Mouse (Mus musculus) kidney, embryonic 16.5 days (tissue): ENCODE data around the gene Gpm6a. TPM values are rescaled to one million over a fixed set of nuclear protein-coding genes. Genes with fewer than 3 reads are reported as not detected.

Experiments used
- ATAC-seq: fragments of 200-750 bp; cut with Nextera tagmentation; 2 replicates; pipeline ENCODE4 v1.8.0; 2017; ENCODE audit warnings: moderate TSS enrichment; ENCODE audit not compliant: low FRiP score, low TSS enrichment
- H3K27ac ChIP-seq: fragments of 300-500 bp; sonication (generic); 2 replicates; pipeline ENCODE4 v1.5.1; 2014; ENCODE audit warnings: low read length
- H3K27me3 ChIP-seq: fragments of 300-500 bp; sonication (generic); 2 replicates; pipeline ENCODE4 v1.6.1; 2014; ENCODE audit warnings: low read length, control low read depth, mixed read lengths; ENCODE audit not compliant: insufficient read depth
- H3K36me3 ChIP-seq: fragments of 300-500 bp; sonication (generic); 2 replicates; pipeline ENCODE4 v1.6.1; 2014; ENCODE audit warnings: low read length, control low read depth, mixed read lengths; ENCODE audit not compliant: insufficient read depth
- H3K4me1 ChIP-seq: fragments of 300-500 bp; sonication (generic); 2 replicates; pipeline ENCODE4 v1.6.1; 2014; ENCODE audit warnings: low read length, control low read depth, mixed read lengths; ENCODE audit not compliant: insufficient read depth
- H3K4me2 ChIP-seq: fragments of 300-500 bp; sonication (generic); replicated peaks from 2 replicates; pipeline ENCODE4 v1.6.1; 2014; ENCODE audit warnings: low read depth, low read length
- H3K4me3 ChIP-seq: fragments of 300-500 bp; sonication (generic); 2 replicates; pipeline ENCODE4 v1.5.1; 2014; ENCODE audit warnings: mild to moderate bottlenecking, low read length
- H3K9ac ChIP-seq: fragments of 300-500 bp; sonication (generic); replicated peaks from 2 replicates; pipeline ENCODE4 v1.6.1; 2014; ENCODE audit warnings: low read length
- H3K9me3 ChIP-seq: fragments of 300-500 bp; sonication (generic); 2 replicates; pipeline ENCODE4 v1.6.1; 2016; ENCODE audit warnings: low read length, control low read depth
- WGBS: fragments of 180-500 bp; shearing (Covaris S2); extraction: QIAGEN DNeasy Blood & Tissue Kit; methylation state at CpG from one replicate; pipeline ENCODE4 v1.1.7; 2014; 5-methylcytosine and 5-hydroxymethylcytosine counted together
- polyA plus RNA-seq: library from polyadenylated mRNA; unstranded; fragments of >200 nt; fragmentation: Nextera tagmentation; extraction: Ambion mirVana; gene quantifications from 2 replicates; pipeline ENCODE4 v1.2.1, GENCODE M21; 2015

Gpm6a gene
- polyA plus RNA-seq, 1 experiment from 2014 or later: 29.4 TPM

DNA sequence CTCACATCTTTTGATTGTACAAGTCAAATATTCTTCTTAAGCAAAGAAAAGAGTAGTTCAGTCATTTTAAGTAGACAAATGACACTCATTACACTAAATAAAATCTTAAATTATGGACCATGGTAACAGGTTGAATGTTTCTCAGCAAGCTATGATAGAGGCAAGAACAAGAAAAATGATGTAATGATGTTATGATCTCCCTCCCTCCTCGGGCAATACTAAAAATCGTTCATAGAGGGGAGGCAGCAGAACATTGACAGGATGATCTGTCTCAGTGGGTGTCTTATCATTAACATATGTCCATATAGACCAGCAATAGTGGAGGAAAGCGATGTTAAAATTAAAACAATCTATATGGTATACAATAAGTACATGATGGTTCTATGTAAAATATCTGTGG lies 2.1 kb downstream of the Gpm6a start:
- no peak overlapping the region for H3K27ac ChIP-seq
- ATAC-seq: no peak
- H3K4me3 ChIP-seq: no peak overlapping the region
- H3K27me3 ChIP-seq: no peaks in the 10 kb centered on the region
- no peak overlapping the region for H3K4me2 ChIP-seq
- no peaks in the 10 kb centered on the region for H3K4me1 ChIP-seq
- WGBS: 91% methylated on average over 3 of the region's 3 CpGs
- no peak overlapping the region for H3K9ac ChIP-seq
- no peaks in the 10 kb centered on the region for H3K36me3 ChIP-seq
- H3K9me3 ChIP-seq: no peaks in the 10 kb centered on the region

DNA sequence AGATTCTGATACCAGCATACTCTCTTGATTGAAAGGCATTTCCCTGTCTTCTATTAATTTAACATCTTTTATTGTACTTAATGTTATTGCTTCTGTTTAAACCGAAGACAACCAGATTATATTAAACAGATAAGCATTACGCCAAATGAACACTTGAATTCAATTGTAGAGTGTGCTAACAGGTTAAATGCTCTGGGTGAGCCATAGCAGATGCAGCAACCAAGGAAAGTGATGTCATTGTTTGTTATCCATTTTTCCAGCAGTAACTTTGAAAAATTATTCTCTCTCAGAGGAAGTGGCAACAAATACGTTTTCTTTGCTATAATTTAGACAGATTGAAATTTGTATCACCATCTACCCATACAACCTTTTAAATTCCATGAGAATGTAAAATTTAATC lies 2.9 kb downstream of the Gpm6a start:
- no peaks in the 10 kb centered on the region for H3K9me3 ChIP-seq
- H3K9ac ChIP-seq: no peak overlapping the region
- no peaks in the 10 kb centered on the region for H3K4me1 ChIP-seq
- ATAC-seq: no peak
- WGBS: 83% methylated on average over 3 of the region's 3 CpGs
- H3K4me3 ChIP-seq: no peak overlapping the region
- H3K4me2 ChIP-seq: no peak overlapping the region
- no peaks in the 10 kb centered on the region for H3K27me3 ChIP-seq
- H3K36me3 ChIP-seq: no peaks in the 10 kb centered on the region
- no peak overlapping the region for H3K27ac ChIP-seq

DNA sequence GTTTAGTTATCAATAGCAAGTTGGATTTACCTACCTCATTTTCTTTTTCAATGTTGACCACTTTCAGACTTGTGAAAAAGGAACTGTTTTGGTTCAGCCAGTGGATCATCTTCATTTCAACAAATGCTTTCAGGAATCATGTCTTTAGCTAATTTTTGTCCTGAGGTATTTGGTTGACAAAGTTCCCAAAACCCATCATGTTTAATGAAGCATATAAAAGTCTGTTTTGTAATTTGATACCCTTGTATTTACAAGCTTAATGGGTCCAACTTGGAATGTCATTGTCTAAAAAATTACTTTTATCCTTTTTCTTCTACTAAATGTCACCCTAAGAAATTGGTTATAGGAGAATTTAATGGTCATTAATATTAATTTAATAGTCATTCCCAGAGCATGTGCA lies 6.9 kb downstream of the Gpm6a start:
- Histone ChIP-seq H3K4me2 (no peak overlapping the region), H3K27me3 (no peaks in the 10 kb centered on the region), H3K9me3 (no peaks in the 10 kb centered on the region), H3K27ac (no peak overlapping the region), H3K9ac (no peak overlapping the region), H3K4me1 (no peaks in the 10 kb centered on the region), H3K36me3 (no peaks in the 10 kb centered on the region), H3K4me3 (no peak overlapping the region)
- no peak for ATAC-seq

DNA sequence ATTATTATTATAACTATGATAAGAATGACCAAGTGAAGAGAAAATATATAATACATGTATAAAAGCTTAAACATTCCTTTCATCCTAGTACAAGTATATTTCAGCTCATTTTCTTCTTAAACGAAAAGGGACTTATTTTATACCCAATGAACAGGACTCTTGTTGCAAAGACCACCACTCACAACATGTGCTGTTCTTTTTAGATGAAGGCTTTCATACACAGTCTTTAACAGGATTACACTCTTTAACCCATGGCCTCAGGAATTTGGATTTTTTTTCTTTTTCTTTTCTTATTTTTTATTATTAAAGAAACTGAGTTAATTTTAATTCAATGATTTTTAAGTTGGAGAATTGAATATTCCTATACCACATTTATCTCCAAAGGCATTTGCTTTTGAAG lies 20.4 kb downstream of the Gpm6a start:
- no peak overlapping the region for H3K27ac ChIP-seq
- ATAC-seq: no peak
- no peaks in the 10 kb centered on the region for H3K27me3 ChIP-seq
- H3K9ac ChIP-seq: no peak overlapping the region
- no peaks in the 10 kb centered on the region for H3K36me3 ChIP-seq
- no peaks in the 10 kb centered on the region for H3K9me3 ChIP-seq
- no peak overlapping the region for H3K4me3 ChIP-seq
- no peak overlapping the region for H3K4me2 ChIP-seq
- no peaks in the 10 kb centered on the region for H3K4me1 ChIP-seq
- WGBS: 82% methylated on average over 1 of the region's 1 CpGs

DNA sequence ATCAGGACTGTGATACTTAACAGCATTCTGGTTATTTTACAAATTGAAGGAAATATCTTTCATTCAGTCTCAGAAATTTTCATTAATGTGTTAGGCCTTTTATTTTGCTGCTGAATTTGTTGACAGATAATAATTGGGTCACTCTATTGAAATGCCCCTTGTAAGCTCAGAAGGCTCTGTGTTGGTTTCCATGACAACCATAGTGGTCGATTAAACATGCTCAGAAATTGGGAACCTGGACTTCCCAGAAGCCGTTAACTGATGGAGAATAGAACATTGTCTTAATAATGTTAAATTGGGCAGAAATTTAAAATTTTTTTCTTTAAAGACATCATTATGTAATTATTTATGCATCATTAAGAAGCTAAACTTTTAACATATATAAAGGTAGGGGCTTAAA lies 20.9 kb downstream of the Gpm6a start:
- WGBS: 57% methylated on average over 2 of the region's 2 CpGs
- no peak for ATAC-seq
- H3K36me3 ChIP-seq: no peaks in the 10 kb centered on the region
- H3K4me2 ChIP-seq: no peak overlapping the region
- H3K9ac ChIP-seq: no peak overlapping the region
- H3K27me3 ChIP-seq: no peaks in the 10 kb centered on the region
- H3K4me3 ChIP-seq: no peak overlapping the region
- no peaks in the 10 kb centered on the region for H3K9me3 ChIP-seq
- H3K27ac ChIP-seq: no peak overlapping the region
- no peaks in the 10 kb centered on the region for H3K4me1 ChIP-seq

DNA sequence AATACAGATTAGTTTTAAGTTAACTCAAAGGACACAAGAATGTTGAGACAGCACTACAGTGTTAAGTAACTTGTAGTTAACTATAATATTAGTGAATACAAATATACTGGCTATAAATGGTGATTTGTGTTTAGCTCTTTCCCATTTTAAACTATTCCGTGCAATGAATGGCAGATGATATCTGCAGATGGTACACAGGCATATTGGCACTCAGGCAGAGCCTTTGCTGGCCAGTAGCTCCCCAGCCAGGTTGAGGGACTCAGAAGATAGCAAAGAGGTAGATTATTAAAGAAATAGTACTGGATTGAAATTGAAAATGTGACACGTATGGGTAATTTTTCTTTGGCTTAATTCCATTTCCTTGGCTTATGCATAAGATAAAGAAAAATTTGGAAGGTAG lies 21.3 kb downstream of the Gpm6a start:
- H3K4me3 ChIP-seq: no peak overlapping the region
- no peaks in the 10 kb centered on the region for H3K36me3 ChIP-seq
- H3K9me3 ChIP-seq: no peaks in the 10 kb centered on the region
- no peak for ATAC-seq
- H3K4me1 ChIP-seq: no peaks in the 10 kb centered on the region
- no peak overlapping the region for H3K4me2 ChIP-seq
- WGBS: 91% methylated on average over 2 of the region's 2 CpGs
- no peak overlapping the region for H3K27ac ChIP-seq
- H3K27me3 ChIP-seq: no peaks in the 10 kb centered on the region
- H3K9ac ChIP-seq: no peak overlapping the region

DNA sequence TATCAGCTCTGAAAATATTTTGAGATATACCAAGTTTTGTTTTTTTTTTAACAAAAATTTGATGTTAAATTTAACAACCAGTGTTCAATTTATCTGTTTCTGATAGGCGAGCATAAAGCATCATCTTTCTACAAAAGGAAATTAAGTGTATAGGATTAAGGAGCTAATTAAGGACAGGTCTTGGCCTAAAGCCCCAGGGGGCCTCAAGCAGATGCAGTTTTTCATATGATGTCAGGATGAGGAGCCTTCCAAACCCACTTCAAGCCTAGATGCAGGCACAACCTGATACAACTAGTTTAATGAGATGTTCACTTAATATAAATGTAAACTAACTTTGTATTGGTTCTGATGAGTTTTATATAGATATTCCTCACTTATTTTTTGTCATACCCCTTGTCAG lies 22.0 kb downstream of the Gpm6a start:
- Histone ChIP-seq H3K9me3 (no peaks in the 10 kb centered on the region), H3K36me3 (no peaks in the 10 kb centered on the region), H3K4me1 (no peaks in the 10 kb centered on the region), H3K4me2 (no peak overlapping the region), H3K4me3 (no peak overlapping the region), H3K27me3 (no peaks in the 10 kb centered on the region), H3K27ac (no peak overlapping the region), H3K9ac (no peak overlapping the region)
- ATAC-seq: no peak
- 73% methylated on average over 1 of the region's 1 CpGs for WGBS

DNA sequence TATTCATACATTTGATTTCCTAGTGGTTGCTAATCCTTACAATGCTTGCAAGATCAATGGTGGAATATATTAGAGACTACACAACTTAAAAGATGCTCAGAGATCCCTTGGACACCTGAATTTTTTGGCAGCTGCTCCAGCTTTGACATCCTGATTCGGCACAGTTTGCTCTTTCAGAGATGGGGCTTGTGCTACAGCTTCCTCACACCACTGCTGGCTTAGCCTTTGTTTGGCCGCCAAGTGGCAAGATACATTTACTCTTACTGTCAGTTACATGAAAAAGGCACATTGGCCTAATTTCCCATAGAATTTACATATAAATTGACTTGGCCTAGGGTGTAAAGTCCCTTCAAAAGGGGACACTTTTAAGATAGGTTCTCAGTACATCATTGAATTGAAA lies 32.1 kb downstream of the Gpm6a start:
- Histone ChIP-seq H3K4me1 (no peaks in the 10 kb centered on the region), H3K4me3 (no peak overlapping the region), H3K9ac (no peak overlapping the region), H3K27me3 (no peaks in the 10 kb centered on the region), H3K36me3 (no peaks in the 10 kb centered on the region), H3K4me2 (no peak overlapping the region), H3K9me3 (no peaks in the 10 kb centered on the region), H3K27ac (no peak overlapping the region)
- 73% methylated on average over 2 of the region's 2 CpGs for WGBS
- no peak for ATAC-seq

DNA sequence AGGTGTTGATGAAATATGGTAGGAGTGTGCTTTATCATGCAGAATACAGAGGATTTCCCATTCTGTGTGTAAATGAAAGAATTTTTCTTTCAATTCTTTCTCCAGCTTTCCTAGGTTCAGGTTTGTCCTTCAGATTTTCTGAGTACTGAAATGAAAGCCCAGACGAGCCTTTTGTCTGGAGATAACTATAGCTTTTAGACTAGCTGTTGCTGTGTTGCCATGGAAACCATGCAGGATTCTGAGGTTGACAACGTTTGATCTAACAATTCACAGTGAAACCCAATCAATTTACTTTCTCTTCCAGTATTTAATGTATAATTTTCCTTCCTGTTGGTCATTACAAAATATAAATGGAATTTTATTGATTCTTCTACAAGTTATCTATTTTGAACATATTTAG lies 34.5 kb downstream of the Gpm6a start:
- 35% methylated on average over 2 of the region's 2 CpGs for WGBS
- Histone ChIP-seq H3K9ac (no peak overlapping the region), H3K27me3 (no peaks in the 10 kb centered on the region), H3K36me3 (no peaks in the 10 kb centered on the region), H3K4me3 (no peak overlapping the region), H3K4me1 (no peaks in the 10 kb centered on the region), H3K27ac (no peak overlapping the region), H3K9me3 (no peaks in the 10 kb centered on the region), H3K4me2 (no peak overlapping the region)
- ATAC-seq: no peak

DNA sequence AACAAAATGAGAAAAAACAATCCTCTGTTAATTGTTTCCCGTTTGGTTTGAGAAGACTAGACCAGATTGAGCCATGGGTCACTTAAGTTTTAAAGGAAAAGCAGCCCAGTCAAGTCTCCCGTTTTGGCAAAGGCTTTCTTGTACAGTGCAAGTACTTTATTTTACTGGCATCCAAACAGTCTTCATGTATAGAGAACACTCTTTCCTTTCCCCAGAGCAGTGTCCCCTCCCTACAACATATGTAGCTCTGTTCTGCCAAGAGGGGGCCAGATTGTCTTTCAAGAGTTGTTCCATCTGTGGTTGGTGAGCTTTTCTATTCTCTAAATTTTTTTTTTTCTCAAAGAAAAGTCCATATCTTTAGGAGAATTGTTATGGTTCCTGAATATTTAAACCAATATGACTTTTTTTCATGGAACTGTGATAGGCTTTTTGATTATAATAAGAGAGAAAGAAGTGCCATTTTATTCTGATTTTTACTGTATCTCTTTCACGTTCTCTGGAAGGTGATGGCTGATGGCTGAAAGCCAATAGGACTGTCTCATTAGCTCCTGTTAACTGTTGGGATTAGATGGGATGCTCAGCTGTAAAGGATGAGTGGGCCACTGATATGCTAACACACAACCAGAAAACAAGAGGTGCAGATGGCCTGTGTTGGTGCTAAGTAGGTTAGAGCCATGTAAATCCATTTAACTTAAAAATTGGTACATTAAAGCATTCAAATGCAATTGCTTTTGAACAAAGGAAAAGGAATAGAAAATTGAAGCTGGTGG lies 37.4 kb downstream of the Gpm6a start:
- ATAC-seq: no peak
- Histone ChIP-seq H3K4me1 (no peaks in the 10 kb centered on the region), H3K36me3 (no peaks in the 10 kb centered on the region), H3K4me2 (no peak overlapping the region), H3K27me3 (no peaks in the 10 kb centered on the region), H3K9ac (no peak overlapping the region), H3K27ac (no peak overlapping the region), H3K4me3 (no peak overlapping the region), H3K9me3 (no peaks in the 10 kb centered on the region)
- 79% methylated on average over 3 of the region's 3 CpGs for WGBS
